Mouse (Mus musculus) adipocyte (in vitro differentiated cells): ENCODE results near the gene Eef1akmt1.

Source experiments
- DNase-seq: peaks from one replicate; pipeline ENCODE4 v3.0.0-alpha.2; 2016; ENCODE audit warnings: low spot score

Eef1akmt1 gene

DNA sequence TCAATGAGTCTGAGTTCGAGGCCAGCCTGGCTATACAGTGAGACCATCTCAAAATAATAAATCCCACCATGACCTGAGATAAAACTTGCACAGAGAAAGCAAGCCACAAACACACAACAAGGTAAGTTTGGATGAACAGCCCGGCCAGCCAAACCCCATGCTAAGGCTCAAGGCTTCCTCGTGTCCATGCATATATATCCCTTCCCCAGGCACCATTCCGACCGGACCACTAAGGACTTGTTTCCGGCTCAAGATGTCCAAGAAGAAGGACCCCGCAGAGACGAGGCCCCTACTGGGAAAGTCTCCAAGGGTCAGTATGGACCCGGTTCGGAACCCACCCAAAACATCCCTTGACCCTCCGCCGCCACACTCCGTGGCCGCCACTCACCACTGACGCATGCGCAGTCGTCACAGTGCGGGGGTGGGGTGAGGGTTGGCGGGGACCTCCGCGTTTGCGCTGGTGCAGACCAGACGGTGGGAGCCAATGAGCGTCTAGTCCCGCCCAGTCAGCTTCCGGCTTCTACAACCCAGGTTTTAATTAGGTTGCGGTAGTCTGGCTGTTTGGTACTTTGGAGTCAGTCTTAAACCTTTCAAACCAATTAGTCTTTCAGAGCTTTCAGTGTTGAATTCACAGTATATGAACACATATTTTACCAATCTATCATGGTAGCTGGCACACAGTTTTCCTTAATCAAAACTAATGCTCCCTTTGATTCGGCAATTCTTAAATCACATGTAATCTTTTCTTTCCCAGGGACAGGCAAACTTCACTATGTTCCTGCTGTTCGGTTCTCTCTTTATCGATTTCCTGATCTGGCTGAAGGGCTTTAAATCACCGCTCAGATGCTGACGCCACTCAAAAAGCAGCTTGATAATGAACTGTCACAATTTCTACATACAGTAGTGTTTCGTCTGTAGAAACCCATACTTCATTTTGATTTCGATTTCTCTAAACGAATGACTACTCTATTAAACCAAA is at the start of gene Eef1akmt1:
Eef1akmt1 (minus strand) TSS at position 458 of the 979 bp plus-strand sequence.
- peak; percentile 94 for DNase-seq

DNA sequence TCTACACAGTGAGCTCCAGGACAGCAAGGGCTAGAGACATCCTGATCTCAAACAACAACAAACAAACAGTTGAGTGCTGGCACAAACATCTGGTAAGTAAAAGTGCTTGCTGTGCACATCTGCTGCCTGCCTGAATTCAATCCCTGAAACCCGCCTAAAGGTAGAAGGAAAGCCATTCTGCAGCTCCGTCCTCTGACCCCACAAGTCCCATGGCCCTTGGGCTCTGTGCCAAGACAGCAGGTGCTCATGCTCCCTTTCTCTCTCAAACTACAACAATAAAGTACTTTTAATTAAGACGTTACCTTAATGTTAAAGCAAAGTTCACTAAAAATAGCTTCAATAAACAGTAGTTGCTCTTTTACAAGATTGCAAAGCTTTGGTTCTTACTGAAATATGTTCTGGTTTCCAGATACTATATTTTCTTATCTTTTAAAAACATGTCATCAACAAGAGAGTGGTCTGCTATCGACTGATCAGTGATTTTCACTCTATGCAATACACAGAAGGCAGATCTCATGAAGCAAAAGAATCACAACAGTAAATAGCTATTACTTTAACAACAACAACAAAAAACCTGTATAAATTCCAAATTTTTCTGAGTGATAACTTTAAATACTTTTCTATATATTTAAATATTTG is 49.3 kb upstream of the Eef1akmt1 start:
- no peak for DNase-seq

DNA sequence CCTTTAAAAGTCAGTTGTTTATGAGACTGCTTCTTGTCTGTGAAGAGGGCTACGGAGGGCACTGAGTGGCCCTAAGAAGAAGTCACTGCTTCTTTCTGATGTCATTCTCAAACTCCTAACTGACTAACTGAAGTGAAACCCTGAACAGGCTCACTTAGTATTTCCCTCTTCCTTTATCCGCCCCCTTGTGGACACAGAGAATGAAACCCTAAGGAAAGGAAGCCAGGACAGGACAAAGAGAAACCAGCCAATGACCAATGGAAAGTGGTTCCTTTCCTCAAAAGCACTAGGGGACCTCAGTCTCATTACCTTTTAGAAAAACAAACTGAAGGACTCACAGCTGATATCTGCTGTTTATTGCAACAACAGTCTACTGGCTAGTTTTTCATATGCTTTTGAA is 48.1 kb upstream of the Eef1akmt1 start:
- DNase-seq = peak; percentile 83

DNA sequence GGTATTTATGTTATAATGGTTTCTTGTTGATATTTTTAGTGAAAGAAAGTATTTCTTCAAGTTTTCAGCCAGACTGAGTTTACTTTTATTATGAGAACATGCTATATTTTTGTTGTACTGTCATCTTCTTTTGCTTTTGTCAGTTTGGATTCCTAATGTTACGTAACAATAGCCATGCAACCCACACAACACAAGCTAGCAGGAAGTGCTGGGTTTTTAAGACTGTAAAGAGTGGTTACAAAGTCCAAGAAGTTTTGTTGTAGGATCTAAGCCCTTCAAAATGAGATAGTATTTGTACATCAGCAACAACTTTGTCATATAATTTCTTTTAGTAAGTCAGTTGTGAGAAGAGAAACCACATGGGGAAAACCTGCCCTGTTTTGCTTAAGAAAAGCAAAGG is 46.3 kb upstream of the Eef1akmt1 start:
- DNase-seq = peak; percentile 8

DNA sequence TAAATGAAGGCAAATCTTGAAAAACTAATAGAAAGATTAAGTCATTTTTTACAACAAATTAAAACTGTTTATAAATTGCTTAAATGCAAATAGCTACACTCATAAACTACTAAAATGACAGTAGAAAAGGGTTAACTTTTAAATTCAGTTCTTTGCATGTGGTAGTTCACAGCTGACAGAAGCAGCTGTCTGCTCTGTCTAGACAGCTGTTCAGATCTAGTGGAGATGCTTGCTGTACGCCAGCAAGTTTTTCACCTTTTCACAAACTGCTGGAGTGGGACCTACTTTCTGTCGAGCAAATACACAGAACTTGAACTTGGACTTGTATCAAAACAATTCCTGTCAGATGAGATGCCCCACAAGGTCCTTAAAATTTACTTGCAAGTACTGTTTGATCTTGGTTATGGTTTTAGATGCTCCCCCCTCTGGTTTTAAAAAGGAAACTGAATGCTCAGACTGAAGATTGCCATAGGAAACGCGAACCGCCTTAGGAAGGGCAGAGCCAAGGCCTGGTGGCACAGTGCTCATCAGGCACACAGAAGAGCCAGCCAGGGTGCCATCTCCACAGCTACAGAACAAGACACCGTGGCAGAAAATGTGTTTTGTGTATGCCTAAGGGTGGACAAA is 45.0 kb upstream of the Eef1akmt1 start:
- no peak for DNase-seq

DNA sequence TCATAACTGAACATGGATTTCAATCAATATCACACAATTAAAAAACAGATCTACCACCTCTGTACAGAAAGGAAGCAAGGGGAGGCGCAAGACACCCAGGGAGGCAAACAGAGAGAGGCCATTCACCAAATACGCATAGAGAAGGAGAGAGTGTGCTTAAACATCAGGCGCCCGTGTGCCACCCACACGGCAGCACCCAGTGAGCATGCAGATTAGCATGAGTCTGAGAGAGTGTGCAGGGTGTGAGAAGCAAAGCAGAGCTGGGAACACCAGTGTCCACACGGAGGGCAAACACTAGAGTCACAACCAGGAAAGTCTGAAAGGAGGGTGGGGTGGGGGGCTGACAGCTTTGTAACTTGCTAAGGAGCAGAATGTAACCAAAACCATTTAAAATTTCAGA is 44.4 kb upstream of the Eef1akmt1 start:
- DNase-seq = no peak

DNA sequence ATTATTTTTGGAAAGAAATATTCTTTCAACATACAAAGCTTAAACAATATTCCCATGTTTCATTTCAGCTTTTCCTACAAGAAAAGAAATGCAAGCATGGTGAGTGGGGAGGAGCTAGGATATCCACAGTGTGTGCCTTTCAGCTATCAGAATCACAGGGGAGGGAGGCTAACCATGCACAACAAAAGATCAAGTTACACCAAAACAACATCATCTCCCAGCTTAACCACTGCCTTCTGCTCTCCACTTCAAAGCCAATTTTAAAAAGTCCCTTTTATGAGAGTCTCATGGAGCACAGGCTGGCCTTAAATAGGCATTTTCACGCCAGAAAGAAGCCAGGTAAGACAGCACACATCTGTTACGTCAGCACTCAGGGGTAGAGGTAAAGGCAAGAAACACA is 39.6 kb upstream of the Eef1akmt1 start:
- peak; percentile 20 for DNase-seq

DNA sequence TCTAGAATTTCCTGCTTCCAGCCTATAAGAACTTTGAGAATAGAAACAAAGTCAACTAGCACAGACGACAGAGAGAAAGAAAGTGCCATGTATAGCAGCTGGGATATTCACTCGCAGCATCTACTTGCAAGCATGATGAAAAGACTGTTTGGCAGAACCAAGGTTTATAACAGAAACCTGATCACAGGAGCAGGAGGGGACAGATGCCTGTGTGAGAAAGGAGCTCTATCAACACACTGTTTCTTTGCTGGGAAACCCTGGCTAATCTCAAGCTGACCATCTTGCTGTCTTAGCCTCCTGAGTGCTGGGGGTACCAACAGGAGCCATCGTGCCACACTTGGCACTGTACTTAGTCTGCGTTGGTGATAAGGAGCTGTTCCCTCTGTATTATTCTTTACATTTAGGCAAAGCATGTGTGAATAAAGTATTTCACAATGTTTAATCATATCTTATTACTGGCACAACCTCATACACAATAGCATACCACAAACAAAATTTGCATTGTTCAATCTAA is 38.5 kb upstream of the Eef1akmt1 start:
- no peak for DNase-seq

DNA sequence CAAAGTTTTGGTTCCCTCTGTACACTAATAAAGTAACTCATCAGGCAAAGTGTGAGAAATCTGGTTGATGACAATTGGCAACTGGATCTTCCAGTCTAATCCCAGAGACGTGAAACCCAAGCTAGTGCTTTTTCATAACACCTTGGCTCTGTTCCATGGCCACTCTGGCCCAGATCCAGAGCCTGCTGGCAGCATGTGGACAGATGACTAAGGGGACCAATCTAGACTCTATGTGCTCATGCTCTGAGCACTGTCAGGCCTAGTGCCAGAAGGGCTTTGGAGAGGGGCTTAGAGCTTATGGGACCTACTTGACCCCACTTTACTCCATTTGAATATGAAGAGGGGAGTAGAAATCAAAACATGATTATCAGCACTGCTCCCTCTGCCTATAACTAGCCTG is 36.1 kb upstream of the Eef1akmt1 start:
- peak; percentile 98 for DNase-seq

DNA sequence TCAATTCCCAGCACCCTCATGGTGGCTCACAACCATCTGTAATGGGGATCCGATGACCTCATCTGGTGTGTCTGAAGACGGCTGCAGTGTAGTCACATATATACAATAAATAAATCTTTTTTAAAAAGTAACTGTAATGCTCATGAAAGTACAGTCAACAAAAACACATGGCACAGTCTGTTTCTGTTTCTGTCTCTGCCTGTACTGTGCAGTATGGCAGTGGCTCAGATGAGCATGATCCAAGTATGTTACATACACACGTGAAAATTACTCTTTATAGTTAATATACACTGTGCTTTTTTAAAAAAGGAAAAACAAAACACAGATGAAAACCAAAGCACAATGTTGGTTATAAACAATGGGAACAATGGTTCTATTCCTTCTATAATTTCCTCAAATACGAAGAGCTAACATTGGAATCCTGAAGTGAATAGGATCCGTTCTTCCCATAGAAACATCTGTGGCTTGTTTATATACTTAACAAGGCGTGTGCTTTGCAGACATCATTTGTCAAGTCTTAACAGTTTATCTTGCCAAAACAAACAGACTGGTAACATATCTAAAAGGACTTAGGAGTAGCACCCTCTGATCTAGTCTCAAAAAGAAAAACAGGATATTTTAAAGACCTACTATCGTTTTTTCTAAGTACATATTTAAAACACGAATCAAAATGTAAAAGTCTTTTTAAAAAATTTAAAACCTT is 35.4 kb upstream of the Eef1akmt1 start:
- DNase-seq = peak; percentile 57

DNA sequence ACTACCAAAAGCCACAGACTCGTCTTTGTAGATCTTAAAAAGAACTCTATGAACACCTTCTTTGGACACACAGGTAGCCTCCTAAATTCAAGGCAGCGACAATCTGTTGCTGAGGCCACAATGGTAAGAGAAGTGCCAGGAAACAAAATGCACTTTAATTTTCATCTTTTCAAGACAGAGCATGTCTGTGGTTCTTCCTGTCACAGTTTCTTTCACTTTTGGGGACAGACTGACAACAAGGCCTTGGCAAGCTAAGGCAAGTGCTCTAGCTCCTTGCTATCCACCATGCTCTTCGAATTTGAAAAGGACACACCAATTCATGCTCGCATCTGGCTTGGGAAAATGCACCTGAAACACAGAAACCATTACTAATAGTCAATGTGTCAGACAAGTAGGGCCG is 21.9 kb upstream of the Eef1akmt1 start:
- DNase-seq = no peak

DNA sequence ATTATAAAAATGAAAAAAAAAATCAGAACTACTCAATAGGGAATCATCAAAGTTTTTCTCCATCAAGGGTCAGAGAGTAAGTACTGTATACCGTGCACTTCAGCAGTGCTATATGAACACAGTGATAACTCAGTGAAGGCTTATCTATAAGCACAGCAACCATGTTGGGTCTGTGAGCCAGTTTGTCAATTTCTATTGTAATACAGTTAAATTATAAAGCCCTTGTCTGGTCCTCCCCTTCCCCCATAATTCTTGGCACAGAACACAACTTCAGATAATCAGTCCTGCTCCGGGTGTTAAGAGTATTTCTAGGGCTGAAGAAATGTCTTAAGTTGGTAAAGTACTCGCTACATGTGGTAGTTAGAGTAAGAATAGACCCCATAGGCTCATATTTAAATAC is 20.4 kb upstream of the Eef1akmt1 start:
- DNase-seq = no peak

DNA sequence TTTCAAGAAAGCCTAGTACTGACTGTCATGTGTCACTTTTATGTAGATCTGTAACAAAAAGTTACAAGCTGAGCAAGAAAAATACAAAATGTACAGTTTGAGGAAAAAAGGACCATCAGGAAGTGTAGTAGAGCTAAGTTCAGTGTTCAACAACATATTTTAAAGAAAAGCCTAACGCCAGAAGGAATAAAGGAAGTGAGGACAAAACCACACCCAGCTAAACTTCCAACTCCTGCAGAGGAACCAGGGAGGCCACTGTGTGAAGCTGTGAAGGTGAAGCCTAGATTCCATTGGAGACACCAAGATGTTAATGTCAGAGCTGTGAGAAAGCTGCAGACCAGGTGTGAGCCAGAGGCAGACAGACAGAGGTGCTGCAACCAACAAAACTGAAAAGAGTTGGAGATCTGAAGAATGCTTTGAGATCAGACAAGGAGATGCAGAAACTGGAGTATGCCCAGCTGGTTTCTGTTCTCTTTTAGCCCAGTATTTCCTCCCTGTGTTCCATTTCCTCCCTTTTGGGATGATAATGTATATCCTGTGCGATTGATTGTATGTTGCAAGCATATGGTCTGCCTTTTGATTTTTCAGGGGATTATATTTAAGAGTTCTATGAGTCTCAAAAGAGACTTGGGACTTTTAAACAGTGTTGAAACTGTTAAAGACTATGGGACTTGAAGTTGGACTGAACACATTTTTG is 5.1 kb upstream of the Eef1akmt1 start:
- no peak for DNase-seq

DNA sequence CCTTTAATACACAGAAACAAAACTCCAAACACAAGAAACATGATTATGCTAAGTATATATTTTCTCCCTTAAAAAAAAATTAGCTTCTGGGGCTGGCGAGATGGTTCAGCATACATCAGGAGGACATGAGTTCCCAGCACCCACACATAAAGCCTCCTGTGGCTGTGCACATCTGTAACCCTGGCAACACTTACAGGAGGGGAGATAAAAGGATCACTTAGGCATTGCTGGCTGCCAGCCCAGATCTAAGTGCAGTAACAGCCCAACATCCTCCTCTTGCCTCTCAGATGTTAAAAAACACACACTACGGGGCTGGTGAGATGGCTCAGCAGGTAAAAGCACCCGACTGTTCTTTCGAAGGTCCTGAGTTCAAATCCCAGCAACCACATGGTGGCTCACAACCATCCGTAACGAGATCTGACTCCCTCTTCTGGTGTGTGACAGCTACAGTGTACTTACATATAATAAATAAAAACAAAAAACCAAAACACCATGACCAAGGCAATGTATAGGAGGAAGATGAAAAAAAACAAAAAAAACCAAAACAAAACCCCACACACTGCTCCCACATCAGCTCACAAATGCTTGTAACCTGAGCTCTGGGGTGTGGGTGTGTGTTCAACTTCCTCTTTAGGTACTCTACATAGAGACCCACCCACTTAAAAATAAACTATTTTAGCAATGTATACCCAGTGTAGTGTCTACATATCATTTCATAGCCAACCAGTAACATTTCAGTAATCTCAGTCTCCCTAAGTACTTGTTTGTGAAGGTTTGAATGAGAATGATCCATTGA is 3.6 kb upstream of the Eef1akmt1 start:
- DNase-seq = no peak

DNA sequence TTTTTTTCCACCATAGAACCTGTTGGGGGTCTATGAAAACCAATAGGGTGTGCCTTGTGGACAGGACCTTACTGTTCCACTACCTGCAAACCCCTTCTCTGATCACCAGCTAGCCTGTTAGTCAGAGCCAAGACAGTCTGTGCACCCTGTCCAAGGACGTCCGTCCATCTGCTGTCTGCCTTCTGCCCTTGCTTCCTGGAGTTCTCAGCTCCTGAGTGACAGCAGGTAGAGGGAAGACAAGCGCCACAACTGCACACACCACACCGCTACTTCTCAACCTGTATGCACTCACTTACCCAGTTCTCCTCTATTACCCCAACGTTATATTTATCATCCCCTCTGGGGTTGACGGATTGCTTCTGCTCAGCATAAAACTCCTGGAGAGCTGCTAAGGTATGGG is 5.8 kb downstream of the Eef1akmt1 start:
- no peak for DNase-seq

DNA sequence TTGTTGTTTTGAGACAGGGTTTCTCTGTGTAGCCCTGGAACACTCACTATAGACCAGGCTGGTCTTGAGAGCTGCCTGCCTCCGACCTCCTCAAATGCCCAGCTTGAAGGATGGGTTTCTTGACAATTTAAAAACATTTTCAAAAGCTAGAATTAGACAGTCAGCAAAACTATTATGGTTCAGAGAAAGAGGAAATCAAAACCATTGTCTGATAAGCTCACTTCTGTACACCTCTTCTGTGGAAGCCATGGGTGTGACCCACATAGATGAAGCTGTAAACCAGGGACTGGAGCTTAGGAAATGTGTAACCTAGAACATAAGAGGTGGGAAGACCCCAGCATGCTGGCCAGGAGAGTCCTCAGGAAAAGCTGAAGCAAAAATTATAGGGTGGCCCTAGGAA is 14.5 kb downstream of the Eef1akmt1 start:
- DNase-seq = no peak

DNA sequence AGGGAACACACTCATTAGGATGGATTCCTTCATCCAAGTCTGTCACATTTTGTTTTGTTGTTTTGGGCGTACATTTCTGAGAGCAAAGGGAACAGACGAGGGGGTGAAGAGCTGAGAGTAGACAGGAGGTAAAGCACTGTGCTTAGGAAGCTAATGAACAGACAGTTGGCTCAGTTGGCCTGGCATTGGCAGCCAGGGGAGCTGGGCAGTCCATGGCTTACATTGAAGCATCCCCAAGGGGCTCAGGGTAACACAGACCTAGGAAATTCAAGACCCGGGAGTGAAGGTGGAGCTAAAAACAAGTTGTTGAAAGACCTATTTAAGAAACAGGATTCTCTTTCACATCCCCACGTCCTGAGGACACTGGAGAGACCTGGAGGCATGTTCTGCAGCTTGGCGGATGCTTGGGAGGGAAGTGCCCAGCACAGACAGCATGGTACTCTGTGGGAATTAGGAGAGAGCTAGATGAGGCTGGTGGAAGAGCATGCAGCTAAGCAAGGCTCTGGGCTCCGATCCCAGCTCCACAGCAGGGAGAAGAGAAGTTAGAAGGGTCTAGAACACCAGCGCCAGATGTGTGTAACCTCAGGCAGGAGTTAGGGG is 15.8 kb downstream of the Eef1akmt1 start:
- DNase-seq = no peak

DNA sequence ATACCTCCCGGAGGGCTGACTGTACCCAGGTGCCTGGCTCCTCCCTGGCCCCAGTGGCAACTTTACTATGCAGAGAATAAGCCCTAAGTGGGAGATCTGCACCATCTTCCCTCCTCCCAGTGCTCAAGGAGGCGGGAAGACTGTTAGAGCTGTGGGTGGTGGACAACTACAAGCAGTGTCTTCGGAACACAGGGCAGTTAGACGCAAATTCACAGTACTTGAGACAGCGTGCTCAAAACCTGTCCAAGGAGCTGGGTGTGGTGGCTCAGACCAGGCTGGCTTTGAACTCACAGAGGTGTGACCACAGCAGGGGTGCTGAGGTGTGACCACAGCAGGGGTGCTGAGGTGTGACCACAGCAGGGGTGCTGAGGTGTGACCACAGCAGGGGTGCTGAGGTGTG is 17.0 kb downstream of the Eef1akmt1 start:
- DNase-seq = no peak

DNA sequence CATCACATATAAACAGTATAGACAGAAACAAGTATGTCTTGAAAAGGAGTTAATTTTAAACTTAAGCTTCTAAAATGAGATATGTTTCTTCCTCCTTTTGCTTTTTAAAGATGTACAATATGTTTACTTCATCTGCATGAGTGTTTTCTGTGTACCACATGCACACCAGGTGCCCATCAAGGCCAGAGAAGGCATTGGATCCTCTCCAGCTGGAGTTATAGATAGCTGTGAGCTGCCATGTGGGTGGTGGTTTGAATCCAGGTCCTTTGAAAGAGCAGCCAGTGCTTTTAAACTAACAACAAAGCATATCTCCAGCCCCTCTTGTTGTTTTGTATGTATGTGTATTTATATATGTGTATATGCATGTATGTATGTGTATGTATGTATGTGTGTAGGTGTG is 18.5 kb downstream of the Eef1akmt1 start:
- DNase-seq = no peak

DNA sequence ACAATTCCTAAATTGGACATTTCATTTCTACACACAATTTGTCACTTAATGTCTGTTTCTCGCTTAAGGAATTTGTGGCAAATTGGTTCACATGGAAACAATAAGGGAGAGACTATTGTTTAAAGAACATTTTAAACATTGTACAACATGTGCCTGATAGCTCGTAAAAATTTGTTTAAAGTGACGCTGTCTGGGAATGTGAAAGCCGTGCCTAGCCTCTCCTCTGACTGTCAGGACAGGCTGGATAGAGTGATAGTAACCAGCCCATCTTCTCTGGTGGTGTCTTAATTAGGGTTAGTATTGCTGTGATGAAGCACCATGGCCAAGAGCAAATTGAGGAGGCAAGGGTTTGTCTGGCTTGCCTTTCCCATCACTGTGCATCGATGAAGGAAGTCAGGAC is 24.4 kb downstream of the Eef1akmt1 start:
- DNase-seq = no peak
